Mouse (Mus musculus) spleen, adult 2 months (tissue): ENCODE data around the gene Slc36a2. TPM values are rescaled to one million over a fixed set of nuclear protein-coding genes. Genes with fewer than 3 reads are reported as not detected.
A peak's percentile ranks its signal among the peaks of the same experiment; 100 is the strongest.

Source experiments
- DNase-seq, 2 experiments: peaks; one replicate each; pipeline versions ENCODE4 v3.0.0 to v3.0.0-alpha.2; 2012 to 2021; ENCODE audit warnings: low spot score in 2 of 2, low read depth in 1 of 2
- H3K27ac ChIP-seq: fragments of 200-500 bp; 2 replicates; pipeline ENCODE4 v1.5.1; 2012; ENCODE audit warnings: low read length, inconsistent platforms; ENCODE audit not compliant: insufficient read depth
- H3K27me3 ChIP-seq: fragments of 200-500 bp; 2 replicates; pipeline ENCODE4 v1.6.1; 2012; ENCODE audit warnings: mild to moderate bottlenecking, moderate library complexity, low read length, inconsistent platforms; ENCODE audit not compliant: control insufficient read depth, insufficient read depth
- H3K36me3 ChIP-seq: fragments of 200-500 bp; 2 replicates; pipeline ENCODE4 v1.6.1; 2012; ENCODE audit warnings: mild to moderate bottlenecking, low read length, inconsistent platforms; ENCODE audit not compliant: control insufficient read depth, insufficient read depth
- H3K4me1 ChIP-seq: fragments of 200-500 bp; 2 replicates; pipeline ENCODE4 v1.6.1; 2011; ENCODE audit warnings: inconsistent platforms; ENCODE audit not compliant: control insufficient read depth, insufficient read depth, insufficient read length
- H3K4me3 ChIP-seq: fragments of 200-500 bp; 2 replicates; pipeline ENCODE4 v1.5.1; 2011; ENCODE audit warnings: mild to moderate bottlenecking, inconsistent platforms; ENCODE audit not compliant: insufficient read depth, insufficient read length; ENCODE audit errors: extremely low read depth
- CTCF ChIP-seq: fragments of 200-500 bp; IDR thresholded peaks from 2 replicates; pipeline ENCODE4 v1.5.1; 2011; ENCODE audit warnings: mild to moderate bottlenecking, inconsistent platforms; ENCODE audit not compliant: insufficient read depth, insufficient read length, insufficient replicate concordance; ENCODE audit errors: extremely low read depth
- POLR2A ChIP-seq: fragments of 200-500 bp; IDR thresholded peaks from 2 replicates; pipeline ENCODE4 v1.6.1; 2011; ENCODE audit warnings: low read depth, low read length, inconsistent platforms
- WGBS: fragments of 180-500 bp; shearing (Covaris S2); methylation state at CpG from one replicate; pipeline ENCODE4 v1.1.7; 2018; 5-methylcytosine and 5-hydroxymethylcytosine counted together
- polyA plus RNA-seq: library from polyadenylated mRNA; depleted of rRNA; stranded (reverse); fragments of >200 nt; gene quantifications from 2 replicates; pipeline ENCODE4 v1.2.3, GENCODE M21; 2012

Gene Slc36a2
- polyA plus RNA-seq, 1 experiment, result 10.2 TPM

DNA sequence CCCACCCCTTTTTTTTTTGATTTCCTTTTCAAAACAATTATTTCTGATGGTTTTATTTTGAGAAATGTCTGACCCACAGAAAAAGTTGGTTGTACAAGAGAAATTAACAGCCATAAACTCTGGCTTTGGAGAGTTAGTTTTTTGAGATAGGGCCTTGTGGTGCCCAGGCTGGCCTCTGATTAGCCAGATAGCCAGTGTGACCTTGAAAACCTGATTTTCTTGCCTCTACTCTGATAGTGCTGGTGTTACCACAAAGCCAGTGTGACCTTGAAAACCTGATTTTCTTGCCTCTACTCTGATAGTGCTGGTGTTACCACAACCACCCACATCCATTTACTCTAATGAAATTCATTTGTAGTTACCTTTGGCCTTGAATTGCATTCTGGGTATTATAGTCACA lies 47.2 kb downstream of the Slc36a2 start:
- TF ChIP-seq POLR2A (no peak), CTCF (no peak)
- Histone ChIP-seq H3K27me3 (no peaks in the 10 kb centered on the region), H3K27ac (peak overlapping the region; percentile 37; the same call in 1 of the 2 replicates), H3K4me1 (peaks cover 5% of the 10 kb centered on the region; the same call in 1 of the 2 replicates), H3K36me3 (no peaks in the 10 kb centered on the region), H3K4me3 (no peak overlapping the region)
- no peak for DNase-seq

DNA sequence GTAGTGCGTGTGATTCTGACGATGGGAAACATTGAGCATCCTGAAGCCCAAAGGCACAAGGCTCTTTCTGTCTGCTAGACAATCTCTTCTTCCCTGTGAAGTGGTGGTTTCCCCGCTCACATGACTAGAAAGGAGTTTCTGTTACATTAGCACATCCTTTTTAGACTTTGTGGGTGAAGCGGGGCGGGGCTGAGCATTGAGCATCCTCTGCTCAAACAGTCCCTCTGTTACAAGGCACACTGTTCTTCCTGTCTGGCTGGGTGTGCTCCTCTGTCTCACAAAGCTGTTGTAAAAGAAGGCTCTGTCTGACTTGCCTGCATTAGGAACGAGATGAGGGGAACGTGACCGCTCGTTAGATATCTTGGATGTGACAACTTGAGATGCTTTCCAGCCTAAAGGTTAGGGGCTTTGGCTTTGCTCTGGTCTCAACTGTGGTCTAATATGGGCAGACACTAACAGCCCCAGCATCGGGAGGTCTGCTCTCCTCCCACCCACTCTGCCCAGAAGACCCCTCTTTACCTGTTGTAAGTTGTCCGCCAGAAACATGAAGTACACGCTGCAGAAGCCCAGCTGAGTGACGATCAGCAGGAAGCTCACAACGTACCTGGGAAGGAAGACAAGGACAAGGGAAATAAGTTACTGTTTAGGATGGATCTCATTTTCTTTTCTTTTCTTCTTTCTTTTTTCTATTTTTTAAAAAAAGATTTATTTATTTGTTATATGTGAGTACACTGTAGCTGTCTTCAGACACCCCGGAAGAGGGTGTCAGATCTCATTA lies 47.9 kb downstream of the Slc36a2 start:
- TF ChIP-seq POLR2A, result peak; percentile 91
- TF ChIP-seq CTCF, result no peak
- peak; percentile 85 to 90 for DNase-seq
- Histone ChIP-seq H3K4me3 (peak overlapping the region; percentile 36), H3K27me3 (no peaks in the 10 kb centered on the region), H3K36me3 (no peaks in the 10 kb centered on the region), H3K27ac (peak overlapping the region; percentile 93), H3K4me1 (peaks cover 5% of the 10 kb centered on the region; the same call in 1 of the 2 replicates)
- WGBS, result 22% methylated on average over 15 of the region's 15 CpGs

DNA sequence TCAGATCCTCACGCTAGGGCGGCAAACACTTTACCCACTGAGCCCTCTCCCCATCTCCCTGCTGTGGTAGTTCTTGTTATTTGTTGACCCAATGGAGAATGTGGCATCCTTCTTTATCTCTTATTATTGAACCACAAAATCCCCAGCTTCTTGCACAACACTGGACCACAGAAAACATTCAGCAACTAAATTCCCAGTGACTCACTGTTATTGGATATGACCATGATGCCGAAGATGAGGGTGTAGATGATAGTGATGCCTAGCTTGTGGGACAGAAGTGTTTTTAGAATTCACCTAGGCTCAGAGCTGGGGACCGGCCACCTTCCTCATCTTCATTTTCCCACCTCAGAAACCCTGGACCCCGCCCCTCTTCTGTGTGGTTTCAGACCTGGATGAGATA lies 50.0 kb downstream of the Slc36a2 start:
- 90% methylated on average over 5 of the region's 5 CpGs for WGBS
- Histone ChIP-seq H3K4me3 (no peak overlapping the region), H3K27ac (no peak overlapping the region), H3K27me3 (no peaks in the 10 kb centered on the region), H3K4me1 (peaks cover 17% of the 10 kb centered on the region; the same call in 1 of the 2 replicates), H3K36me3 (no peaks in the 10 kb centered on the region)
- TF ChIP-seq CTCF (no peak), POLR2A (no peak)
- no peak for DNase-seq

DNA sequence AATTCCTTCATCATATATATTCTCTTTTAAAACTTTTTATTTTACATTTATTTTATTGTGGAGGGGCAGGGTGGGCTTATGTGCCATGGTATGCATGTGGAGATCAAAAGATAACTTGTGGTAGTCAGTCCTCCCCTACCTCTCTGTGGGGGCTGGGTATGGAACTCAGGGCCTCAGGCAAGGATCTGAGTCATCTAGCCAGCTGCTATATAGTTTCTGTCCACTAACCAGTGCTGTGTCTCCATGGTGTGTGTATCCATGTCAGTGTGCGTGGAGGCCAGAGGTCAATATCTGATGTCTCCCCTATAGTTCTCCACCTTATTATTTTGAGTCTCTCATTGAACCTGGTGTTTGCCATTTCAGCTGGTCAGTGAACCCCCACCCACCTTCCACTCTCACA lies 50.5 kb downstream of the Slc36a2 start:
- H3K36me3 ChIP-seq, result no peaks in the 10 kb centered on the region
- TF ChIP-seq CTCF (no peak), POLR2A (no peak)
- no peaks in the 10 kb centered on the region for H3K27me3 ChIP-seq
- 97% methylated on average over 1 of the region's 1 CpGs for WGBS
- H3K4me3 ChIP-seq, result no peak overlapping the region
- DNase-seq, result no peak
- peaks cover 17% of the 10 kb centered on the region; the same call in 1 of the 2 replicates for H3K4me1 ChIP-seq
- H3K27ac ChIP-seq, result no peak overlapping the region

DNA sequence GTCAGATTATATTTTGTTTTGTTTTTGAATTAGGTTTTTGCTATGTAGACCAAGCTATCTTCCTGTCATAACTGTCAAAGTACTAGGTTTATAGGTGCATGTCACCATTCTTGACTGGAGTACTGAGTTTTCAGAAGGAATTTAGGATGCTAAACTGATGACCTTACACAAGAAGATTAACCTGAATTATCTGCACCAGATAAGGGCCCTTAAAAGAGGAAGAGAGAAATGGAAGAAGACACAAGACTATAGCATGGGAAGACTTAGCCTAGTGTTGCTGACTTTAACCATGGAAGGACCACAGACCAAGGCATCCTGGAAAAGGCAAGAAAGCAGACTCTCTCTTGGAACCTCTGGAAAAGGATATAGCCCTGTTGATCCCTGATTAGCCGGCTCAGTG lies 51.7 kb downstream of the Slc36a2 start:
- Histone ChIP-seq H3K27me3 (no peaks in the 10 kb centered on the region), H3K4me3 (no peak overlapping the region), H3K27ac (no peak overlapping the region), H3K36me3 (no peaks in the 10 kb centered on the region), H3K4me1 (peaks cover 17% of the 10 kb centered on the region; the same call in 1 of the 2 replicates)
- WGBS, result 92% methylated on average over 1 of the region's 1 CpGs
- TF ChIP-seq POLR2A (no peak), CTCF (no peak)
- DNase-seq, result no peak

DNA sequence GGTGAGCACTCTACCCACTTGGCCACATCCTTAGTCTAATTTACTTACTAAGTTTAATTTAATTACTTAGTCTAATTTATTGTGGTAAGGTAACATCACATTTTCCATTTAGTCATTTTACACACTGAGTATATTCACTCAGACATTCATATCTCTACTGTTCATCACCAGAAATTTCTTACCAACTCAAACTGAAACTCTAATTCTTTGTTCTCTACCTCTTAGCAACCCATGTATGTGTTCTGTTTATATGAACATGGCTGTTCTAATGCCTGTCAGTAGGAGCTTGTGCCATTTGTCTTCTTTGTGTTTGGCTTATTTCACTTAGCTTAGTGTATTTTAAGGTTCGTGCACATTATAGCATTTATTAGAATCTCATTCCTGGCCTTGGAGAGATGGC lies 52.9 kb downstream of the Slc36a2 start:
- WGBS, result 68% methylated on average over 1 of the region's 1 CpGs
- no peak for DNase-seq
- no peaks in the 10 kb centered on the region for H3K36me3 ChIP-seq
- TF ChIP-seq POLR2A (no peak), CTCF (no peak)
- peak overlapping the region; percentile 97 for H3K27ac ChIP-seq
- no peak overlapping the region for H3K4me3 ChIP-seq
- peaks cover 15% of the 10 kb centered on the region; the same call in 1 of the 2 replicates for H3K4me1 ChIP-seq
- H3K27me3 ChIP-seq, result no peaks in the 10 kb centered on the region
